Mouse (Mus musculus): ENCODE data around the gene Gm49398. TPM values are rescaled to one million over a fixed set of nuclear protein-coding genes. Genes with fewer than 3 reads are reported as not detected.

Gene Gm49398
- not detected in 2 replicates for polyA plus RNA-seq (2014; fragmentation: Nextera tagmentation; extraction: Ambion mirVana)

DNA sequence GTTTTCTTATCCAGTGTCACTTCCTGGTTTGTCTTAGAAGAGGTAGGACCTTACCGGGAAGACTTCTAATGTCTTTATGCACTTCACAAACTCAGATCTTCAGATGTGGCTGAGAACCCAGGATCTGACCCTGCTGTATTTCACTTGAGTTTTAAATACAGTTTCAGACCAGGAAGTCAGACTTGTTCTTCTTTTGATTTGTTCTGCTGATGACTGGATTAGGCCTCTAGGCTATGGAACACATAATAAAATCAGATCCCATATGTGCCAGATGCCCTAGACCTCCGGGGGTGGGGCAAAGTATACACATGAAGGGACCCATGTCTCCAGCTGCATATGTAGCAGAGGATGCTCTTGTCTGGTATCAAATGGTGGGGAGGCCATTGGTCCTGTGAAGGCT, at the start of gene Gm49398:
TSS of gene Gm49398 (minus strand) at position 101 of the 400 bp plus-strand sequence.
- Histone ChIP-seq H3K27ac (replicated peaks in 1 of 2; ENCODE audit: control insufficient read depth in 1 of 2, insufficient read depth in 1 of 2, low read depth in 2 of 2, low read length in 2 of 2) (no peak within 1 kb of the TSS), H3K9ac (ENCODE audit: low read length) (no peak within 1 kb of the TSS), H3K36me3 (ENCODE audit: control insufficient read depth, insufficient read depth, low read length) (no peaks in the 10 kb centered on the region), H3K4me2 (ENCODE audit: low read length) (no peak within 1 kb of the TSS), H3K9me3 (ENCODE audit: control insufficient read depth, low read length) (0 out of 2 replicates have a peak, but pooled peaks cover 5% of the 10 kb centered on the region), H3K27me3 (ENCODE audit: control insufficient read depth, insufficient read depth, low read length) (no peaks in the 10 kb centered on the region), H3K4me1 (ENCODE audit: control insufficient read depth in 2 of 2, insufficient read depth in 2 of 2, low read length in 2 of 2) (no peaks in the 10 kb centered on the region), H3K4me3 (ENCODE audit: control insufficient read depth in 1 of 2, insufficient read depth in 1 of 2, low read depth in 1 of 2, low read length in 2 of 2) (no peak within 1 kb of the TSS)
- WGBS: 74% methylated on average over 2 of the region's 2 CpGs
- no peak for ATAC-seq (ENCODE audit: insufficient number of reproducible peaks, insufficient read depth, low FRiP score, low read depth)

DNA sequence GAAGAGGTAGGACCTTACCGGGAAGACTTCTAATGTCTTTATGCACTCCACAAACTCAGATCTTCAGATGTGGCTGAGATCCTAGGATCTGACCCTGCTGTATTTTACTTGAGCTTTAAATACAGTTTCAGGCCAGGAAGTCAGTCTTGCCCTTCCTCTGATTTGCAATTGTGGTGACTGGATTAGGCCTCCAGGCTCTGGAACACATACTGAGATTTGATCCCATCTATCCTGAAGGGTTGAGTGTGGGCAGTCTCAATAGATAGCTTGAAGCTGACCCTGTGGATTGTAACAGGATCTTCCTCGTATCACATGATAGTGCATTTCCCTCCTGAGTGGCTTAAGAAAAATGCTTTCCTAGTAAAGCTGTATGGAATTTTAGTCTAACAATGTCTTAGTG, 33.4 kb downstream of the Gm49398 start, which contains the start of gene Cts8:
TSS of gene Cts8 (minus strand) at position 101 of the 400 bp plus-strand sequence.
- ATAC-seq (ENCODE audit: insufficient number of reproducible peaks, insufficient read depth, low FRiP score, low read depth): no peak
- no peak within 1 kb of the TSS for H3K9ac ChIP-seq (ENCODE audit: low read length)
- no peak within 1 kb of the TSS for H3K27ac ChIP-seq (replicated peaks in 1 of 2; ENCODE audit: control insufficient read depth in 1 of 2, insufficient read depth in 1 of 2, low read depth in 2 of 2, low read length in 2 of 2)
- H3K4me1 ChIP-seq (ENCODE audit: control insufficient read depth in 2 of 2, insufficient read depth in 2 of 2, low read length in 2 of 2): no peaks in the 10 kb centered on the region
- H3K9me3 ChIP-seq (ENCODE audit: control insufficient read depth, low read length): no peaks in the 10 kb centered on the region
- H3K27me3 ChIP-seq (ENCODE audit: control insufficient read depth, insufficient read depth, low read length): no peaks in the 10 kb centered on the region
- no peak within 1 kb of the TSS for H3K4me3 ChIP-seq (ENCODE audit: control insufficient read depth in 1 of 2, insufficient read depth in 1 of 2, low read depth in 1 of 2, low read length in 2 of 2)
- H3K36me3 ChIP-seq (ENCODE audit: control insufficient read depth, insufficient read depth, low read length): no peaks in the 10 kb centered on the region
- WGBS: 73% methylated on average over 2 of the region's 2 CpGs
- H3K4me2 ChIP-seq (ENCODE audit: low read length): no peak within 1 kb of the TSS

DNA sequence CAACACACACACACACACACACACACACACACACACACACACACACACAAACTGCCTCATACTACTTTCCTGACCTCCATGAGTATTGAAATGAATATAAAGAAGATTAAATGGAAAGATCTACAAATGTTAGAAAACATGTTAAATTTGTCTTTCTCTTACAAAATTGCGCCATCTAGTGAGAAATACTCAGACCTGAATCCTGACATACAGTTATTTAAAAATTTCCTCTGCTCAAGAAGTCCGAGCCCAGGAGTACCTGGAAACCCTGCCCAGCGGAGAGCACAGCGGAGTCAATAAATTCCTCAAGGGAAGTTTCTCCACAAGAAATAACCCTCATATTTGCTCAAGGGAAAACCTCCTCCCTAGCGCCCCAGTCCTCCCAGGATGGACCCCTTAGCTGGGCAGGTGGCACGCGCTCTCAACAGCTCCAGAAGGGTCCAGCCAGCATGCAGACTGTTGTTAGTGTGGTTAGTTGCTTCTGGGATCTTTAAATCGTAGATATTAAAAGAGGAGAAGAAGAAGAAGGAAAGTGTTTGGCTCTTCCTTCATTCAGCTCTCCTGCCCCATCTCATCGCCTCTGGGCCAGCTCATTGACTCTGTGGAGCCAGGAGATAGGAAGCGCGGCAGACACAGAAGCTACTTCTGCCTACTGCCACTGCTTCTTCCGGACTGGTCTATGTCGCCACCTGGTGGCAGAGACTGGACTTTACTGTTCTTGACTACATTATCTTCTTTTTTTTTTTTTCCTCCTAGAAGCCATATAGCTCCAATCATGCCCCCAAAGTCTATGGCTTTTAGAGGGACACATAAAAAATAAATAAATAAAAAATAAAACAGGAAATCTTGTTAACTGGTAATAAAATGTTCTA, 47.3 kb downstream of the Gm49398 start:
- H3K9me3 ChIP-seq (ENCODE audit: control insufficient read depth, low read length): no peaks in the 10 kb centered on the region
- no peak for ATAC-seq (ENCODE audit: insufficient number of reproducible peaks, insufficient read depth, low FRiP score, low read depth)
- no peaks in the 10 kb centered on the region for H3K36me3 ChIP-seq (ENCODE audit: control insufficient read depth, insufficient read depth, low read length)
- H3K27ac ChIP-seq (replicated peaks in 1 of 2; ENCODE audit: control insufficient read depth in 1 of 2, insufficient read depth in 1 of 2, low read depth in 2 of 2, low read length in 2 of 2): no peak overlapping the region
- 50% methylated on average over 13 of the region's 13 CpGs for WGBS
- H3K4me2 ChIP-seq (ENCODE audit: low read length): no peak overlapping the region
- no peak overlapping the region for H3K9ac ChIP-seq (ENCODE audit: low read length)
- H3K27me3 ChIP-seq (ENCODE audit: control insufficient read depth, insufficient read depth, low read length): no peaks in the 10 kb centered on the region
- H3K4me3 ChIP-seq (ENCODE audit: control insufficient read depth in 1 of 2, insufficient read depth in 1 of 2, low read depth in 1 of 2, low read length in 2 of 2): no peak overlapping the region
- H3K4me1 ChIP-seq (ENCODE audit: control insufficient read depth in 2 of 2, insufficient read depth in 2 of 2, low read length in 2 of 2): no peaks in the 10 kb centered on the region

DNA sequence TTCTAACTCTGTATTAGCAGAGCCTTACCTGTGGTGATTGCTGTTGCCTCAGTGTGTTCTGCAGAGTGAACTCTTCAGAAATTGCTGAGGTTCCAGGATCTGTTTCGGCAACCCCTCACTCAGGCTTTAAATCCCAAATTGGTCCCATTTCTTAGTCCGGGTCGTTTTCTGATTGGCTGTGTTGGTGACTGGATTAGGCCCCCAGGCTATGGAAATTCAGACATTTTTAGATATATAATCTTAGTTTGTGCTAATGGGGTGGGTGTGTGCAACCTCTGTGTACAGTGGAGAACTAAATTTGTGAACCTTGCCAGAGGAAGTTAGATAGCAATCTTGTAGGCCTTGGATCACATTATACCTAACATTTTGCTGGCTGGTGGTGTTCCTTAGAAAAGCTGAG, 85.3 kb downstream of the Gm49398 start, which contains the start of gene Cts6:
TSS of gene Cts6 (minus strand) at position 101 of the 400 bp plus-strand sequence.
- Histone ChIP-seq H3K36me3 (ENCODE audit: control insufficient read depth, insufficient read depth, low read length) (no peaks in the 10 kb centered on the region), H3K9me3 (ENCODE audit: control insufficient read depth, low read length) (peaks cover 9% of the 10 kb centered on the region; the same call in 1 of the 2 replicates), H3K9ac (ENCODE audit: low read length) (no peak within 1 kb of the TSS), H3K4me3 (ENCODE audit: control insufficient read depth in 1 of 2, insufficient read depth in 1 of 2, low read depth in 1 of 2, low read length in 2 of 2) (no peak within 1 kb of the TSS), H3K27ac (replicated peaks in 1 of 2; ENCODE audit: control insufficient read depth in 1 of 2, insufficient read depth in 1 of 2, low read depth in 2 of 2, low read length in 2 of 2) (no peak within 1 kb of the TSS), H3K4me2 (ENCODE audit: low read length) (no peak within 1 kb of the TSS), H3K4me1 (ENCODE audit: control insufficient read depth in 2 of 2, insufficient read depth in 2 of 2, low read length in 2 of 2) (no peaks in the 10 kb centered on the region), H3K27me3 (ENCODE audit: control insufficient read depth, insufficient read depth, low read length) (no peaks in the 10 kb centered on the region)
- ATAC-seq (ENCODE audit: insufficient number of reproducible peaks, insufficient read depth, low FRiP score, low read depth): no peak
- WGBS: 77% methylated on average over 3 of the region's 3 CpGs

Small RNA genes lying within 50 kb of the gene (microRNA-seq; reads per million reads assigned to microRNA genes)
- not detected for gene Gm27704

Other genes with a start within 250 kb of the Gm49398 start
- not detected in 2 replicates for gene Ctsq, start 248.2 kb downstream of the Gm49398 start, polyA plus RNA-seq (2014; fragmentation: Nextera tagmentation; extraction: Ambion mirVana)
- not detected in 2 replicates for gene Ctsr, start 124.6 kb downstream of the Gm49398 start, polyA plus RNA-seq (2014; fragmentation: Nextera tagmentation; extraction: Ambion mirVana)
- not detected in 2 replicates for gene Cts6, start 85.4 kb downstream of the Gm49398 start, polyA plus RNA-seq (2014; fragmentation: Nextera tagmentation; extraction: Ambion mirVana)
- not detected in 2 replicates for gene Cts8, start 33.5 kb downstream of the Gm49398 start, polyA plus RNA-seq (2014; fragmentation: Nextera tagmentation; extraction: Ambion mirVana)
- gene Cts7, start 69.4 kb upstream of the Gm49398 start, polyA plus RNA-seq (2014; fragmentation: Nextera tagmentation; extraction: Ambion mirVana): not detected in 2 replicates